Comparison of ENCODE assay signal across 22 mouse cellular contexts in the genomic region with DNA sequence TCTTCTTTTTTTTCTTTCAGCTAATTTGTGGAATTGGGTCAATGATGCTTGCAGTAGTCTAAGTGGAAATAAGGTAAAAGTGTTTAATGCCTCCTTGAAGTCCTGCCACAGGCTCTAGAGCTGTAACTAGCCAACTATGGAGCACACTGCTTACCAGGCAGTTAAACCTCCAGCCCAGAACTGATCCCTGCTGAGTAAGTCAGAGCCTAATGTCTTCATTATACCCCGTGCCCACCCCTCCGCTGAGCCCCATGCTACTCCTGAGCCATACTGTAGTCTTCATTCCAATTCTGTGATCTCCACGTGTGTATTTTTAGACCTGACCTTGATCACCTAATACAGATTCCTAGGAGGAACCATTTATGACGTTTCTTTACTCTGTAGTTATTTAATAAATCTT. TPM values are rescaled to one million over a fixed set of nuclear protein-coding genes. Genes with fewer than 3 reads are reported as not detected.
DNase-seq lines count a peak whose midpoint lies in the region; ATAC-seq and TF ChIP-seq lines count a peak whose summit lies in the region.
"Had no signal": no experiment of that assay in that cellular context is flagged by ENCODE, and none has a peak within 500 bp of the region (broad histone marks: within the 10 kb centered on the region; RNA-seq: fewer than 3 reads in every experiment).

No protein-coding gene starts in this region.

- H3K27ac ChIP-seq in cerebellum, adult 2 months (ENCODE audit: insufficient read depth, low read length): no peak overlapping the region
- no peak overlapping the region for H3K27ac ChIP-seq in hindbrain, embryonic 15.5 days (replicated peaks)
- H3K27ac ChIP-seq in hindbrain, embryonic 16.5 days (ENCODE audit: low read depth, low read length): no peak overlapping the region
- H3K27ac ChIP-seq in neural tube, embryonic 14.5 days (ENCODE audit: low read depth, low read length): no peak overlapping the region
- H3K27ac ChIP-seq: embryonic facial prominence, embryonic 10.5 days; embryonic facial prominence, embryonic 13.5 days; forebrain, embryonic 12.5 days; forebrain, embryonic 15.5 days; heart, adult 2 months; intestine, embryonic 15.5 days had no signal

- H3K4me2 ChIP-seq in hindbrain, embryonic 15.5 days: no peak overlapping the region
- no peak overlapping the region for H3K4me2 ChIP-seq in hindbrain, embryonic 16.5 days (ENCODE audit: low read length)
- H3K4me2 ChIP-seq in neural tube, embryonic 14.5 days (ENCODE audit: low read depth, low read length): no peak overlapping the region
- H3K4me2 ChIP-seq: embryonic facial prominence, embryonic 13.5 days; forebrain, embryonic 12.5 days; forebrain, embryonic 15.5 days; heart, embryonic 11.5 days; intestine, embryonic 15.5 days had no signal

- peak; percentile 20 to 29 for DNase-seq in cerebellum, postnatal 10 days
- no peak for DNase-seq in cerebellum, adult 2 months
- DNase-seq in neural tube, embryonic 10.5 days (ENCODE audit: extremely low spot score, low spot score): no peak
- DNase-seq: adrenal gland, postnatal 10 days; adrenal gland, postnatal 36 days; cerebellum, adult 18-20 months; cerebellum, adult 9-11 months; cerebellum, postnatal 36 days; embryo, embryonic 11 days; gastrocnemius, postnatal 25 days; heart, adult 2 months; heart, postnatal 36 days had no signal

- no peaks in the 10 kb centered on the region for H3K4me1 ChIP-seq in cerebellum, adult 2 months (ENCODE audit: control insufficient read depth, insufficient read depth, low read length)
- H3K4me1 ChIP-seq in hindbrain, embryonic 15.5 days (replicated peaks): no peaks in the 10 kb centered on the region
- H3K4me1 ChIP-seq in hindbrain, embryonic 16.5 days (ENCODE audit: control insufficient read depth, insufficient read depth, low read depth, low read length): no peaks in the 10 kb centered on the region
- H3K4me1 ChIP-seq in neural tube, embryonic 14.5 days (ENCODE audit: control insufficient read depth, insufficient read depth, low read length): no peaks in the 10 kb centered on the region
- H3K4me1 ChIP-seq: embryonic facial prominence, embryonic 13.5 days; forebrain, embryonic 12.5 days; forebrain, embryonic 15.5 days; intestine, embryonic 15.5 days had no signal

- WGBS in cerebellum, adult 2 months: 32% methylated on average over 4 of the region's 4 CpGs
- 60% methylated on average over 4 of the region's 4 CpGs for WGBS in hindbrain, embryonic 15.5 days
- 73% methylated on average over 4 of the region's 4 CpGs for WGBS in hindbrain, embryonic 16.5 days
- 69% methylated on average over 4 of the region's 4 CpGs for WGBS in neural tube, embryonic 14.5 days

- H3K27me3 ChIP-seq in cerebellum, adult 2 months (ENCODE audit: control insufficient read depth, insufficient read depth, low read length): no peaks in the 10 kb centered on the region
- no peaks in the 10 kb centered on the region for H3K27me3 ChIP-seq in hindbrain, embryonic 15.5 days
- no peaks in the 10 kb centered on the region for H3K27me3 ChIP-seq in hindbrain, embryonic 16.5 days (replicated peaks; ENCODE audit: control insufficient read depth, insufficient read depth, low read length)
- H3K27me3 ChIP-seq in neural tube, embryonic 14.5 days (ENCODE audit: control insufficient read depth, insufficient read depth, low read length): no peaks in the 10 kb centered on the region
- H3K27me3 ChIP-seq: embryonic facial prominence, embryonic 13.5 days; forebrain, embryonic 12.5 days; forebrain, embryonic 15.5 days; intestine, embryonic 15.5 days had no signal

- no peaks in the 10 kb centered on the region for H3K36me3 ChIP-seq in hindbrain, embryonic 15.5 days
- no peaks in the 10 kb centered on the region for H3K36me3 ChIP-seq in hindbrain, embryonic 16.5 days (ENCODE audit: control insufficient read depth, insufficient read depth, low read length)
- no peaks in the 10 kb centered on the region for H3K36me3 ChIP-seq in neural tube, embryonic 14.5 days (ENCODE audit: control insufficient read depth, insufficient read depth, low read length)
- H3K36me3 ChIP-seq: embryonic facial prominence, embryonic 10.5 days; embryonic facial prominence, embryonic 13.5 days; forebrain, embryonic 12.5 days; forebrain, embryonic 15.5 days had no signal

- H3K9ac ChIP-seq in hindbrain, embryonic 15.5 days: no peak overlapping the region
- H3K9ac ChIP-seq in hindbrain, embryonic 16.5 days (ENCODE audit: low read depth, low read length): no peak overlapping the region
- H3K9ac ChIP-seq in neural tube, embryonic 14.5 days (replicated peaks; ENCODE audit: low read depth, low read length): no peak overlapping the region
- H3K9ac ChIP-seq: embryonic facial prominence, embryonic 13.5 days; forebrain, embryonic 12.5 days; forebrain, embryonic 15.5 days; intestine, embryonic 15.5 days had no signal

- TF ChIP-seq POLR2A in cerebellum, adult 2 months (IDR thresholded peaks at IDR 0.05; ENCODE audit: borderline replicate concordance, insufficient read depth, low read length): no peak

- no peaks in the 10 kb centered on the region for H3K9me3 ChIP-seq in hindbrain, embryonic 15.5 days
- no peaks in the 10 kb centered on the region for H3K9me3 ChIP-seq in hindbrain, embryonic 16.5 days (ENCODE audit: control insufficient read depth, low read length)
- no peaks in the 10 kb centered on the region for H3K9me3 ChIP-seq in neural tube, embryonic 14.5 days (ENCODE audit: control insufficient read depth, low read length)
- H3K9me3 ChIP-seq: embryonic facial prominence, embryonic 10.5 days; embryonic facial prominence, embryonic 13.5 days; forebrain, embryonic 12.5 days; forebrain, embryonic 15.5 days; intestine, embryonic 15.5 days had no signal

- H3K4me3 ChIP-seq in cerebellum, adult 2 months (replicated peaks; ENCODE audit: insufficient read depth, low read depth, low read length): no peak overlapping the region
- H3K4me3 ChIP-seq in hindbrain, embryonic 15.5 days: no peak overlapping the region
- no peak overlapping the region for H3K4me3 ChIP-seq in hindbrain, embryonic 16.5 days (ENCODE audit: low read length)
- H3K4me3 ChIP-seq in neural tube, embryonic 14.5 days (ENCODE audit: low read depth, low read length): no peak overlapping the region
- H3K4me3 ChIP-seq: embryonic facial prominence, embryonic 10.5 days; embryonic facial prominence, embryonic 13.5 days; erythroblast, embryonic 14.5 days; forebrain, embryonic 12.5 days; forebrain, embryonic 15.5 days; heart, adult 2 months; intestine, embryonic 15.5 days had no signal

- TF ChIP-seq CTCF in cerebellum, adult 2 months (IDR thresholded peaks at IDR 0.05; ENCODE audit: borderline replicate concordance, insufficient read depth, low read depth, low read length): no peak

- ATAC-seq in hindbrain, embryonic 15.5 days (ENCODE audit: low FRiP score, low read depth): peak; percentile 37; the same call in 1 of the 2 replicates
- no peak for ATAC-seq in hindbrain, embryonic 16.5 days
- ATAC-seq in neural tube, embryonic 14.5 days (ENCODE audit: low read depth): peak; percentile 52; the same call in 1 of the 2 replicates
- ATAC-seq: forebrain, embryonic 15.5 days; intestine, embryonic 15.5 days had no signal

RNA-seq across cellular contexts. Expression of a gene that starts 44.5 kb away (rescaled TPM):
- 1.4 and 1.6 TPM in 2 replicates for polyA plus RNA-seq in cerebellum, adult 2 months (2012; rRNA removed)
- polyA plus RNA-seq in hindbrain, embryonic 15.5 days (2015; fragmentation: Nextera tagmentation; extraction: Ambion mirVana): 0.73 and 0.93 TPM in 2 replicates
- 0.61 and 0.75 TPM in 2 replicates for polyA plus RNA-seq in hindbrain, embryonic 16.5 days (2015; fragmentation: Nextera tagmentation; extraction: Ambion mirVana)
- polyA plus RNA-seq in neural tube, embryonic 14.5 days (2014; fragmentation: Nextera tagmentation; extraction: Ambion mirVana): 0.36 and 0.82 TPM in 2 replicates
- polyA plus RNA-seq: erythroblast, embryonic 14.5 days had no signal

Comparison
In these comparisons a context has a peak if more than half of its experiments do, and no peak if none do; other contexts are left out.
1. DNase-seq: peak in cerebellum, postnatal 10 days (2 of 2); none in cerebellum, adult 2 months (0 of 2) and neural tube, embryonic 10.5 days (single experiment).